Mouse (Mus musculus) heart, embryonic 16.5 days (tissue): ENCODE results near the gene Prkca. TPM values are rescaled to one million over a fixed set of nuclear protein-coding genes. Genes with fewer than 3 reads are reported as not detected.

ENCODE experiments used
- ATAC-seq: fragments of 200-750 bp; cut with Nextera tagmentation; replicated peaks from 2 replicates; pipeline ENCODE4 v1.8.0; 2017; ENCODE audit warnings: moderate number of reproducible peaks; ENCODE audit not compliant: insufficient read depth, low FRiP score; ENCODE audit errors: extremely low read depth
- H3K27ac ChIP-seq: fragments of 300-500 bp; sonication (generic); 2 replicates; pipeline ENCODE4 v1.5.1; 2014; ENCODE audit warnings: mild to moderate bottlenecking, low read length, control low read depth, moderate library complexity
- H3K27me3 ChIP-seq: fragments of 300-500 bp; sonication (generic); 2 replicates; pipeline ENCODE4 v1.6.1; 2014; ENCODE audit warnings: low read length, mixed read lengths; ENCODE audit not compliant: control insufficient read depth, insufficient read depth
- H3K36me3 ChIP-seq: fragments of 300-500 bp; sonication (generic); 2 replicates; pipeline ENCODE4 v1.6.1; 2014; ENCODE audit not compliant: control insufficient read depth, insufficient read depth
- H3K4me1 ChIP-seq: fragments of 300-500 bp; sonication (generic); 2 replicates; pipeline ENCODE4 v1.6.1; 2014; ENCODE audit warnings: low read length, mixed read lengths; ENCODE audit not compliant: control insufficient read depth, insufficient read depth
- H3K4me2 ChIP-seq: fragments of 300-500 bp; sonication (generic); 2 replicates; pipeline ENCODE4 v1.6.1; 2014; ENCODE audit warnings: low read depth, mild to moderate bottlenecking, control low read depth, low read length
- H3K4me3 ChIP-seq: fragments of 300-500 bp; sonication (generic); 2 replicates; pipeline ENCODE4 v1.5.1; 2014; ENCODE audit warnings: mild to moderate bottlenecking, control low read depth, low read length
- H3K9ac ChIP-seq: fragments of 300-500 bp; sonication (generic); 2 replicates; pipeline ENCODE4 v1.6.1; 2014; ENCODE audit warnings: low read length, control low read depth
- H3K9me3 ChIP-seq: fragments of 300-500 bp; sonication (generic); replicated peaks from 2 replicates; pipeline ENCODE4 v1.6.1; 2016; ENCODE audit warnings: low read length; ENCODE audit not compliant: control insufficient read depth
- WGBS: fragments of 180-500 bp; shearing (Covaris S2); extraction: QIAGEN DNeasy Blood & Tissue Kit; methylation state at CpG from one replicate; pipeline ENCODE4 v1.1.7; 2014; 5-methylcytosine and 5-hydroxymethylcytosine counted together
- polyA plus RNA-seq: library from polyadenylated mRNA; unstranded; fragments of >200 nt; fragmentation: Nextera tagmentation; extraction: Ambion mirVana; gene quantifications from 2 replicates; pipeline ENCODE4 v1.2.1, GENCODE M21; 2015

Gene Prkca
- polyA plus RNA-seq, 1 experiment from 2014 or later, result 14.4 TPM

- no peak overlapping the region for H3K9ac ChIP-seq
- no peak for ATAC-seq
- H3K36me3 ChIP-seq, result no peaks in the 10 kb centered on the region
These were observed 48.4 kb downstream of the Prkca start for GRCm38 (mm10) chr11:108295373-108295772.

GRCm38 (mm10) chr11:108294305-108294813 is 49.4 kb downstream of the Prkca start:
- Histone ChIP-seq H3K9ac (no peak overlapping the region), H3K27ac (no peak overlapping the region), H3K36me3 (no peaks in the 10 kb centered on the region), H3K9me3 (no peaks in the 10 kb centered on the region), H3K4me3 (no peak overlapping the region), H3K27me3 (no peaks in the 10 kb centered on the region), H3K4me1 (peaks cover 4% of the 10 kb centered on the region; the same call in 1 of the 2 replicates), H3K4me2 (no peak overlapping the region)
- 92% methylated on average over 12 of the region's 12 CpGs for whole genome bisulfite sequencing
- ATAC-seq, result no peak

More at GRCm38 (mm10) chr11:108295373-108295772, 48.4 kb downstream of the Prkca start:
- no peak overlapping the region for H3K27ac ChIP-seq
- H3K27me3 ChIP-seq, result no peaks in the 10 kb centered on the region
- H3K4me3 ChIP-seq, result no peak overlapping the region
- no peaks in the 10 kb centered on the region for H3K9me3 ChIP-seq
- H3K4me1 ChIP-seq, result peaks cover 4% of the 10 kb centered on the region; the same call in 1 of the 2 replicates
- H3K4me2 ChIP-seq, result no peak overlapping the region

DNA sequence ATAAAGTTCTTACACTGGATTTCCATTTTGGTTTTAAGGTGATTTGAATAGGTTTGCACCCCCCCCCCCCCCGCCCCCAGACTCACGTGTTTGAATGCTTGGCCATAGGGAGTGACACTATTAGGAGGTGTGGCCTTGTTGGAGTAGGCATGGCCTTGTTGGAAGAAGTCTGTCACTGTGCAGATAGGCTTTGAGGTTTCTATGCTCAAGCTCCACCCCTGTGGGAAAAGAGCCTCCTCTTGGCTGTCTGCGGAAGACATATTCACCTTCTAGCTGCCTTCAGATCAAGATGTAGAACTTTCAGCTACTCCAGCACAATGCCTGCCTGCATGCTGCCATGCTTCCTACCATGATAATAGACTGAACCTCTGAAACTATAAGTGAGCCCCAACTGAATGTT is 49.9 kb downstream of the Prkca start:
- WGBS, result 69% methylated on average over 3 of the region's 3 CpGs
- ATAC-seq, result no peak
- no peak overlapping the region for H3K4me2 ChIP-seq
- H3K27me3 ChIP-seq, result no peaks in the 10 kb centered on the region
- no peaks in the 10 kb centered on the region for H3K36me3 ChIP-seq
- no peak overlapping the region for H3K4me3 ChIP-seq
- H3K9ac ChIP-seq, result no peak overlapping the region
- H3K27ac ChIP-seq, result no peak overlapping the region
- H3K4me1 ChIP-seq, result peaks cover 4% of the 10 kb centered on the region; the same call in 1 of the 2 replicates
- H3K9me3 ChIP-seq, result no peaks in the 10 kb centered on the region

DNA sequence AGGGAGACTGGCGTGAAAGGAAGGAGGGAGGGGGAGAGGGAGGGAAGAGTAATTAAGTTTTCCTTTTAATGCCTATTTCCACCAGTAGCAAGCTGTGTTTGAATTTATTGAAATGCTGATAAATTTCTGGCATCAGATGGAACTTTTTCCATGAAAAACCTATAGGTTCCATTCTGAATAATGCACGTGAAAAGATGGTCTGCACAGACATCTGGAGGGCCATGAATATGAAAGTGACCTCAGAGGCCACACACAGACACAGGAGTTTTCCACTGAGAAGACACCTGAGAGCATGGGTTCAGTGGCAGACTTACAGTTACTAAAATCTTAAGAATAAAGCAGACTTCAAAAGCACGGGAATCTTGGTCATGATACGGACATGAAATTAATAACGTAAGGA is 54.5 kb downstream of the Prkca start:
- ATAC-seq, result no peak
- no peak overlapping the region for H3K27ac ChIP-seq
- no peak overlapping the region for H3K4me2 ChIP-seq
- H3K9me3 ChIP-seq, result no peaks in the 10 kb centered on the region
- 88% methylated on average over 5 of the region's 5 CpGs for WGBS
- H3K36me3 ChIP-seq, result no peaks in the 10 kb centered on the region
- H3K9ac ChIP-seq, result no peak overlapping the region
- no peak overlapping the region for H3K4me3 ChIP-seq
- H3K4me1 ChIP-seq, result peaks cover 21% of the 10 kb centered on the region
- no peaks in the 10 kb centered on the region for H3K27me3 ChIP-seq

DNA sequence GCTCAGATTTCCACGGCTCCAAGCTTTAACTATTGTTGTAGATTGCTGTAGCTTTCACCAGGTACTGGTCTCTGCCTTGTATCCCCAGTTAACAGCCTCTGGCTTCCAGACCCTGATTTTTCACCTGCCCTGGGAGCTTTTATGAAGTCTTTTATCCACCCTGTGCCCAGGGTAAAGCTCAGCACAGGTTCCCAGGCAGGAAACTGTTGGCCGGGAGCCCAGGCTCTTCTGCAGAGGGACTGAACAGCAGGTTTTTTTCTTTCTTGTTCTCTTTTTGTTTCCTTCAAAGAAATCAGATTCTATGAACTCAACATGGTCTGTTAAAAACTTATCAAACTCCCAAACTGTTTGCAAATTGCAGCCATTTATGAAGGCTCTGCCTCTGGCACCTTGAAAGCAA is 56.4 kb downstream of the Prkca start:
- no peak overlapping the region for H3K9ac ChIP-seq

DNA sequence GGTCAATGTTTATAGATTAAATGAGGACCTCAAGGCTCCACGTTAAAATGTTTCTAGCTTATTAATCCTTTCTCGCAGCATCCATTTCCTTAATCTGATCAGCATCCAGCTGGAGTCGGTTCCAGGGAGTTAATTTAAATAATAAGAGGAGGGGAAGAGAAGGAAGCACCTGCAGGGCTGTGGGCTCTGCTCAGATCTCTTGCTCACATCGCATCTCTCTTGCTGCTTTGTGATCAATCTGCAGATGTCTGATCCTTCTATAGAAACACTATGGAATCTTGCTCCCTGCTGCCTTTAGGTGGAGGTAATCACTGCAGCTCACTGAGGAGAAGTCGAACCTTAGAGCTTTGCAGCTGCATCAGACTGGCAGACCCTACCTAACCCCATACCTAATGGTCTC is 58.7 kb downstream of the Prkca start:
- Histone ChIP-seq H3K27ac (no peak overlapping the region), H3K27me3 (no peaks in the 10 kb centered on the region), H3K4me1 (peaks cover 33% of the 10 kb centered on the region), H3K36me3 (no peaks in the 10 kb centered on the region), H3K9ac (no peak overlapping the region), H3K4me3 (no peak overlapping the region), H3K9me3 (no peaks in the 10 kb centered on the region), H3K4me2 (no peak overlapping the region)
- ATAC-seq, result no peak
- 64% methylated on average over 5 of the region's 5 CpGs for WGBS

More for the DNA sequence above, 56.4 kb downstream of the Prkca start:
- H3K4me1 ChIP-seq, result peaks cover 30% of the 10 kb centered on the region
- 32% methylated on average over 2 of the region's 2 CpGs for WGBS
- no peak overlapping the region for H3K4me2 ChIP-seq
- H3K4me3 ChIP-seq, result no peak overlapping the region
- no peaks in the 10 kb centered on the region for H3K36me3 ChIP-seq
- ATAC-seq, result no peak
- no peaks in the 10 kb centered on the region for H3K9me3 ChIP-seq
- H3K27ac ChIP-seq, result peak overlapping the region; percentile 68
- no peaks in the 10 kb centered on the region for H3K27me3 ChIP-seq

GRCm38 (mm10) chr11:108282850-108283459 is 60.8 kb downstream of the Prkca start:
- H3K4me1 ChIP-seq, result peaks cover 34% of the 10 kb centered on the region
- no peak overlapping the region for H3K9ac ChIP-seq
- no peak; the same call in 1 of the 2 replicates for ATAC-seq
- H3K27me3 ChIP-seq, result no peaks in the 10 kb centered on the region
- H3K36me3 ChIP-seq, result no peaks in the 10 kb centered on the region
- H3K4me3 ChIP-seq, result no peak overlapping the region
- H3K9me3 ChIP-seq, result no peaks in the 10 kb centered on the region
- H3K4me2 ChIP-seq, result no peak overlapping the region
- WGBS, result 26% methylated on average over 1 of the region's 1 CpGs
- peak overlapping the region; percentile 43; the same call in 1 of the 2 replicates for H3K27ac ChIP-seq

- Histone ChIP-seq H3K4me2 (no peak overlapping the region), H3K27me3 (no peaks in the 10 kb centered on the region), H3K36me3 (no peaks in the 10 kb centered on the region), H3K4me3 (no peak overlapping the region), H3K27ac (no peak overlapping the region), H3K9me3 (no peaks in the 10 kb centered on the region), H3K9ac (no peak overlapping the region), H3K4me1 (peaks cover 22% of the 10 kb centered on the region)
- WGBS, result 84% methylated on average over 1 of the region's 1 CpGs
- ATAC-seq, result no peak
These were observed 63.9 kb downstream of the Prkca start for GRCm38 (mm10) chr11:108279748-108280373.

- Histone ChIP-seq H3K27ac (no peak overlapping the region), H3K27me3 (no peaks in the 10 kb centered on the region), H3K4me2 (no peak overlapping the region), H3K4me3 (no peak overlapping the region), H3K4me1 (peaks cover 21% of the 10 kb centered on the region), H3K9ac (no peak overlapping the region), H3K36me3 (no peaks in the 10 kb centered on the region), H3K9me3 (no peaks in the 10 kb centered on the region)
- 79% methylated on average over 8 of the region's 8 CpGs for WGBS
- ATAC-seq, result no peak
These were observed 66.6 kb downstream of the Prkca start for GRCm38 (mm10) chr11:108277096-108277495.
